Mouse (Mus musculus) neural tube, embryonic 11.5 days (tissue): Measurements from ENCODE around the gene Olfr1109. TPM values are rescaled to one million over a fixed set of nuclear protein-coding genes. Genes with fewer than 3 reads are reported as not detected.

Experiments
- ATAC-seq: fragments of 200-750 bp; cut with Nextera tagmentation; 2 replicates; pipeline ENCODE4 v1.8.0; 2017; ENCODE audit warnings: moderate number of reproducible peaks, mild to moderate bottlenecking, moderate TSS enrichment, moderate library complexity; ENCODE audit not compliant: insufficient read depth, low FRiP score, low TSS enrichment
- DNase-seq: peaks from one replicate; pipeline ENCODE4 v3.0.0-alpha.2; 2015; ENCODE audit warnings: low spot score
- H3K27ac ChIP-seq: fragments of 300-500 bp; sonication (generic); 2 replicates; pipeline ENCODE4 v1.5.1; 2014; ENCODE audit warnings: low read depth, mild to moderate bottlenecking, low read length
- H3K27me3 ChIP-seq: fragments of 300-500 bp; sonication (generic); 2 replicates; pipeline ENCODE4 v1.6.1; 2014; ENCODE audit warnings: mild to moderate bottlenecking, low read length, mixed read lengths; ENCODE audit not compliant: control insufficient read depth, insufficient read depth
- H3K36me3 ChIP-seq: fragments of 300-500 bp; sonication (generic); 2 replicates; pipeline ENCODE4 v1.6.1; 2014; ENCODE audit warnings: mild to moderate bottlenecking, low read length, moderate library complexity, mixed read lengths; ENCODE audit not compliant: control insufficient read depth, insufficient read depth
- H3K4me1 ChIP-seq: fragments of 300-500 bp; sonication (generic); 2 replicates; pipeline ENCODE4 v1.6.1; 2014; ENCODE audit warnings: low read length, mixed read lengths; ENCODE audit not compliant: control insufficient read depth, insufficient read depth
- H3K4me2 ChIP-seq: fragments of 300-500 bp; sonication (generic); 2 replicates; pipeline ENCODE4 v1.6.1; 2014; ENCODE audit warnings: low read depth, mild to moderate bottlenecking, moderate library complexity
- H3K4me3 ChIP-seq: fragments of 300-500 bp; sonication (generic); 2 replicates; pipeline ENCODE4 v1.5.1; 2014; ENCODE audit warnings: low read depth, low read length
- H3K9ac ChIP-seq: fragments of 300-500 bp; sonication (generic); 2 replicates; pipeline ENCODE4 v1.6.1; 2014; ENCODE audit warnings: mild to moderate bottlenecking, low read length
- H3K9me3 ChIP-seq: fragments of 300-500 bp; sonication (generic); 2 replicates; pipeline ENCODE4 v1.6.1; 2016; ENCODE audit warnings: low read length; ENCODE audit not compliant: control insufficient read depth
- WGBS: fragments of 180-500 bp; shearing (Covaris S2); extraction: QIAGEN DNeasy Blood & Tissue Kit; methylation state at CpG from one replicate; pipeline ENCODE4 v1.1.7; 2014; 5-methylcytosine and 5-hydroxymethylcytosine counted together
- polyA plus RNA-seq: library from polyadenylated mRNA; unstranded; fragments of >200 nt; fragmentation: Nextera tagmentation; extraction: Ambion mirVana; gene quantifications from 2 replicates; pipeline ENCODE4 v1.2.1, GENCODE M21; 2014

Gene Olfr1109
- not detected in 2 replicates for polyA plus RNA-seq

- DNase-seq: no peak
- Histone ChIP-seq H3K27me3 (no peaks in the 10 kb centered on the region), H3K36me3 (no peaks in the 10 kb centered on the region)
Observed at GRCm38 (mm10) chr2:87095908-87096307, at the start of gene Olfr1109. TSS of gene Olfr1109 (minus strand) at chr2:87096008.

DNA sequence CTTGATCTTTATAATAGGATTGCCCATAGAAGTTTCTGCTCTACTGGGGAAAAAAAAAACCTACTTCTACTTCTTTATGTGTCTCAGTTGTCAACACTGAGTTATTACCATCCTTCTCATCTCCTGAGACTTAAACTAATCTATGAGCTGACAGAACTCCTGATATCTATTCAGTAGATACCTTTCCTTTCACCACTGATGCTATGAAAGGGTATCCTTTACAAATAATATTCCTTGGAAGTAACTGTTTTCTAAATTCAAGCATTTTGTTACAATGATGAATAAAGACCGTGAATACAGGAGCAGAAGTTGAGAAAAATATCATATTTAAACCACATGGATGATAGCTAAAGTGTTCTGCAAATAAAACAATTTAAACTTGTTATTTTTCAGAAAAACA, 44.4 kb upstream of the Olfr1109 start, which contains the start of gene Olfr1110:
Gene Olfr1110 (minus strand): TSS at position 101 of the 400 bp plus-strand sequence.
- Histone ChIP-seq H3K9ac (no peak within 1 kb of the TSS), H3K27ac (no peak within 1 kb of the TSS), H3K4me3 (no peak within 1 kb of the TSS), H3K4me2 (no peak within 1 kb of the TSS), H3K9me3 (no peaks in the 10 kb centered on the region), H3K27me3 (no peaks in the 10 kb centered on the region), H3K4me1 (no peaks in the 10 kb centered on the region), H3K36me3 (no peaks in the 10 kb centered on the region)
- DNase-seq (no peak), ATAC-seq (no peak)
- WGBS: 85% methylated on average over 1 of the region's 1 CpGs

More at GRCm38 (mm10) chr2:87095908-87096307, at the start of gene Olfr1109:
- no peaks in the 10 kb centered on the region for H3K4me1 ChIP-seq
- no peak within 1 kb of the TSS for H3K4me3 ChIP-seq
- H3K9me3 ChIP-seq: no peaks in the 10 kb centered on the region
- no peak within 1 kb of the TSS for H3K9ac ChIP-seq
- no peak within 1 kb of the TSS for H3K27ac ChIP-seq
- no peak within 1 kb of the TSS for H3K4me2 ChIP-seq
- no peak for ATAC-seq
- 77% methylated on average over 1 of the region's 1 CpGs for WGBS

GRCm38 (mm10) chr2:87114467-87114866, 18.7 kb upstream of the Olfr1109 start, which contains the start of gene Olfr259:
TSS of gene Olfr259 (minus strand) at chr2:87114567.
- Histone ChIP-seq H3K36me3 (no peaks in the 10 kb centered on the region), H3K4me2 (no peak within 1 kb of the TSS), H3K27ac (no peak within 1 kb of the TSS), H3K9ac (no peak within 1 kb of the TSS), H3K4me1 (no peaks in the 10 kb centered on the region), H3K4me3 (no peak within 1 kb of the TSS), H3K9me3 (no peaks in the 10 kb centered on the region), H3K27me3 (no peaks in the 10 kb centered on the region)
- ATAC-seq (no peak), DNase-seq (no peak)

DNA sequence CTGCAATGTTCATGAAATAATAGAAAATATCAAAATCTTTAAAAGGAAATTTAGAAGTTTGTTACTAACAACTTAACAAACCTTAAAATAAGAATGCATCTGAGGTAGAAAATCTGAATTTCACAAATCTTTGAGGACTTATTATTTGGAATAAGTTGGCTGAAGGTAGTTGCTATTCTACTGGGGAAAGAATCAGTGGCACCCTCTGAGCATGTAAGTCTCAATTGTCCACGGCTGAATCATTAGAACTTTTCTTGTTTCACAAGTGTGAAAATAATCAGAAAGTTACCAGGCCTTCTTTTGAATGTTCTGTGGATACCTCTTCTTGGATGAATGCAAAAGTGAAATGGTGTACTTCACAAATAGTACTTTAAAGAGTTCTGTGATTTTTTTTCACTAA, 20.1 kb downstream of the Olfr1109 start, which contains the start of gene Olfr1107:
Gene Olfr1107 (minus strand): TSS at position 101 of the 400 bp plus-strand sequence.
- DNase-seq (no peak), ATAC-seq (no peak)
- no peaks in the 10 kb centered on the region for H3K36me3 ChIP-seq
- no peak within 1 kb of the TSS for H3K4me3 ChIP-seq
- no peaks in the 10 kb centered on the region for H3K27me3 ChIP-seq
- H3K27ac ChIP-seq: no peak within 1 kb of the TSS
- no peaks in the 10 kb centered on the region for H3K4me1 ChIP-seq
- H3K9me3 ChIP-seq: no peaks in the 10 kb centered on the region
- H3K9ac ChIP-seq: no peak within 1 kb of the TSS
- 71% methylated on average over 1 of the region's 1 CpGs for WGBS
- no peak within 1 kb of the TSS for H3K4me2 ChIP-seq

- no peaks in the 10 kb centered on the region for H3K36me3 ChIP-seq
- H3K9me3 ChIP-seq: no peaks in the 10 kb centered on the region
- H3K27me3 ChIP-seq: no peaks in the 10 kb centered on the region
- 77% methylated on average over 1 of the region's 1 CpGs for WGBS
- no peak within 1 kb of the TSS for H3K4me2 ChIP-seq
- no peak within 1 kb of the TSS for H3K4me3 ChIP-seq
- H3K9ac ChIP-seq: no peak within 1 kb of the TSS
- no peak within 1 kb of the TSS for H3K27ac ChIP-seq
- H3K4me1 ChIP-seq: no peaks in the 10 kb centered on the region
- ATAC-seq (no peak), DNase-seq (no peak)
Observed at GRCm38 (mm10) chr2:87052173-87052572, 43.6 kb downstream of the Olfr1109 start, which contains the start of gene Olfr1106. TSS of gene Olfr1106 (minus strand) at chr2:87052273.

Other genes starting within 250 kb of the Olfr1109 start
- not detected in 2 replicates for gene Olfr1095, start 244.3 kb downstream of the Olfr1109 start, polyA plus RNA-seq
- not detected in 2 replicates for gene Gm13723, start 221.2 kb downstream of the Olfr1109 start, polyA plus RNA-seq
- gene Olfr1097, start 203.8 kb downstream of the Olfr1109 start, polyA plus RNA-seq: not detected in 2 replicates
- not detected in 2 replicates for gene Olfr1098, start 171.5 kb downstream of the Olfr1109 start, polyA plus RNA-seq
- gene Olfr1099, start 135.3 kb downstream of the Olfr1109 start, polyA plus RNA-seq: not detected in 2 replicates
- not detected in 2 replicates for gene Olfr1100, start 116.1 kb downstream of the Olfr1109 start, polyA plus RNA-seq
- gene Olfr1101, start 104.8 kb downstream of the Olfr1109 start, polyA plus RNA-seq: not detected in 2 replicates
- gene Olfr1102, start 97.6 kb downstream of the Olfr1109 start, polyA plus RNA-seq: not detected in 2 replicates
- not detected in 2 replicates for gene Olfr1104, start 68.9 kb downstream of the Olfr1109 start, polyA plus RNA-seq
- not detected in 2 replicates for gene Olfr1105, start 59.5 kb downstream of the Olfr1109 start, polyA plus RNA-seq
- gene Olfr1106, start 43.7 kb downstream of the Olfr1109 start, polyA plus RNA-seq: not detected in 2 replicates
- not detected in 2 replicates for gene Olfr1107, start 20.2 kb downstream of the Olfr1109 start, polyA plus RNA-seq
- not detected in 2 replicates for gene Olfr259, start 18.6 kb upstream of the Olfr1109 start, polyA plus RNA-seq
- gene Olfr1110, start 44.3 kb upstream of the Olfr1109 start, polyA plus RNA-seq: not detected in 2 replicates
- gene Olfr1111, start 56.6 kb upstream of the Olfr1109 start, polyA plus RNA-seq: not detected in 2 replicates
- not detected in 2 replicates for gene Olfr1112, start 91.8 kb upstream of the Olfr1109 start, polyA plus RNA-seq
- not detected in 2 replicates for gene Olfr1113, start 113.0 kb upstream of the Olfr1109 start, polyA plus RNA-seq
- gene Olfr1115, start 152.0 kb upstream of the Olfr1109 start, polyA plus RNA-seq: not detected in 2 replicates
- not detected in 2 replicates for gene Olfr1116, start 171.5 kb upstream of the Olfr1109 start, polyA plus RNA-seq
- gene Olfr1118, start 211.6 kb upstream of the Olfr1109 start, polyA plus RNA-seq: not detected in 2 replicates